Mouse (Mus musculus) C2C12 (cell line): Measurements from ENCODE around the gene Perp. TPM values are rescaled to one million over a fixed set of nuclear protein-coding genes. Genes with fewer than 3 reads are reported as not detected.

Source experiments
- H3K27me3 ChIP-seq: one replicate; pipeline ENCODE4 v1.6.1; 2011; ENCODE audit not compliant: control insufficient read depth, insufficient read depth, insufficient read length
- H3K36me3 ChIP-seq: one replicate; pipeline ENCODE4 v1.6.1; 2011; ENCODE audit not compliant: control insufficient read depth, insufficient read depth
- H3K4me3 ChIP-seq: one replicate; pipeline ENCODE4 v1.5.1; 2011; ENCODE audit warnings: mild to moderate bottlenecking, control low read depth; ENCODE audit not compliant: poor library complexity, insufficient read depth, severe bottlenecking
- H3K79me2 ChIP-seq: one replicate; pipeline ENCODE4 v1.6.1; 2011; ENCODE audit not compliant: control insufficient read depth, insufficient read depth
- H3K79me3 ChIP-seq: one replicate; pipeline ENCODE4 v1.6.1; 2011; ENCODE audit warnings: low read depth, control low read depth
- H3ac ChIP-seq: one replicate; pipeline ENCODE3; 2011; ENCODE audit warnings: low read depth; ENCODE audit not compliant: control insufficient read depth, insufficient read length
- CEBPB ChIP-seq: IDR thresholded peaks from one replicate; pipeline ENCODE4 v1.6.1; 2011; ENCODE audit warnings: low read depth, mild to moderate bottlenecking, control low read depth, moderate library complexity
- CTCF ChIP-seq: IDR thresholded peaks from one replicate; pipeline ENCODE4 v1.5.1; 2011; ENCODE audit not compliant: control insufficient read depth, insufficient read depth, insufficient read length
- FOSL1 ChIP-seq: IDR thresholded peaks from one replicate; pipeline ENCODE4 v1.8.0; 2011; ENCODE audit warnings: mild to moderate bottlenecking, low read length; ENCODE audit not compliant: poor library complexity, insufficient read depth, severe bottlenecking
- MAX ChIP-seq: IDR thresholded peaks from one replicate; pipeline ENCODE4 v1.6.1; 2011; ENCODE audit warnings: mild to moderate bottlenecking, control low read depth
- MYOD1 ChIP-seq: IDR thresholded peaks from one replicate; pipeline ENCODE4 v1.6.1; 2011; ENCODE audit warnings: low read depth; ENCODE audit not compliant: control insufficient read depth, insufficient read length
- MYOG ChIP-seq: IDR thresholded peaks from one replicate; pipeline ENCODE4 v1.6.1; 2011; ENCODE audit not compliant: control insufficient read depth, insufficient read length; ENCODE audit errors: extremely low read depth
- USF1 ChIP-seq: IDR thresholded peaks from one replicate; pipeline ENCODE4 v1.6.1; 2011; ENCODE audit warnings: low read depth, mild to moderate bottlenecking, control low read depth, moderate library complexity
- polyA plus RNA-seq: library from polyadenylated mRNA; unstranded; fragments of >200 nt; fragmentation: generic; extraction: Trizol; gene quantifications from one replicate; pipeline ENCODE4 v1.2.1, GENCODE M21; 2012; ENCODE audit warnings: missing spikeins

Perp gene
- polyA plus RNA-seq, 1 experiment = 0.02 TPM

DNA sequence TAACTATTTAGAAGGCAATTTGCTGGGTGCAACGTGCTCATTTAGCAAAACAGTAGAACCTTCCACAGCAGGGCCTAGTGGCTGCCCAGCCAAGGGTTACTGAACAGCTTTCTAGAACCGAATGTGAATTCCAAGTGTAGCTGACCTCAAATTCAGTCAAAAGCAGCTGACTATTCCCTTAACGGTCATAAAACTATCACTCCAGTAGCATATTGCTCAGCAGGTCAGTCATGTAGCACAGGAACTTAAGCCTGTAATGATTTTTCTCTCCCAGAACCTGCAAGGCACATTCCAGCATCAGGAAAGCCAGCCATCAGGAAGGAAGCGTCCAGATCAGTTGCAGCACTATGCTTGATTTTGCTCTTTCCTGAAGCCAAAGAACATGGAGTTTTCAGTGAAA, 14.5 kb upstream of the Perp start:
- no peak overlapping the region for H3K4me3 ChIP-seq
- H3K36me3 ChIP-seq = no peaks in the 10 kb centered on the region
- H3K27me3 ChIP-seq = no peaks in the 10 kb centered on the region
- no peaks in the 10 kb centered on the region for H3K79me3 ChIP-seq
- no peaks in the 10 kb centered on the region for H3K79me2 ChIP-seq
- H3ac ChIP-seq = no peak overlapping the region
- TF ChIP-seq FOSL1 (no peak), CEBPB (no peak), MAX (no peak), CTCF (no peak), USF1 (no peak), MYOD1 (no peak)

DNA sequence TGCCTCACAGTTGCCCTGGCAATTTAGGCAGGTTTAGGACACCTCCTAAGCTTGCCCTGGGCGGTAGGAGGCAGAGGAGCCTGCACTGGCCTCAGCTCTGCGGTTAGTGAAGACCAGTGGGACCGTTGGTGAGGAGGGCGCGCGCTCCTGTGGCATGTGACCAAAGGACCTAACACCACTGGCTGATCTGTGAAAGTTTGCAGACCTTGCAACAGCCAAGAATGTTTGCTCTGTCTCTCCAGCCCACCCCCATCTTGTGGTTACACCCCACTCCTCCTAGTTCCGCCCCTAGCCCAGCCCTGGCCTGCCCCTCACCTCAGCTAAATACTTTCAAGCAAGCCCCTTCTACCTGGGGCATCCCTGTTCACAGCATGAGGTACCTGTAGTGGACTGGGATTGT, 13.0 kb upstream of the Perp start:
- H3K4me3 ChIP-seq = no peak overlapping the region
- TF ChIP-seq FOSL1 = no peak
- no peak for TF ChIP-seq MYOD1
- TF ChIP-seq CEBPB = no peak
- TF ChIP-seq MYOG = no peak
- no peak for TF ChIP-seq USF1
- no peak for TF ChIP-seq MAX
- no peak for TF ChIP-seq CTCF
- no peaks in the 10 kb centered on the region for H3K79me2 ChIP-seq
- H3K36me3 ChIP-seq = no peaks in the 10 kb centered on the region
- H3K79me3 ChIP-seq = no peaks in the 10 kb centered on the region
- no peak overlapping the region for H3ac ChIP-seq
- H3K27me3 ChIP-seq = no peaks in the 10 kb centered on the region

DNA sequence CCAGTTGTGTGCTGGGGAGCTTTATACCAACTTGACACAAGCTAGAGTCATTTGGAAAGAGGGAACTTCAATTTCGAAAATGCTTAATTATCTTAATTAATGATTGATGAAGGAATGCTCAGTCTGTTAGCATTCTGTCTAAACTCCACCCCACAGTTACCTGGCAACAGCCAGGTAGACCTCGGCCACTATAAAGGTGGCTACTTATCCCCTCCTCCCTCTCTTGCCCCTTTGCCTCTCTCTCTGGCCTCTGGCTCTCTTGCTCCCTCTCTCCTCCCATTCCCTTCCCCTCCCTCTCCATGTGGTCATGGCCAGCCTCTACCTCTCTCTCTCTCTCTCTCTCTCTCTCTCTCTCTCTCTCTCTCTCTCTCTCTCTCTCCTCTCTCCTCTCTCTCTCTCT, 10.4 kb upstream of the Perp start:
- TF ChIP-seq FOSL1 (no peak), USF1 (no peak)
- Histone ChIP-seq H3K79me2 (no peaks in the 10 kb centered on the region), H3K27me3 (no peaks in the 10 kb centered on the region), H3ac (no peak overlapping the region), H3K36me3 (no peaks in the 10 kb centered on the region), H3K4me3 (no peak overlapping the region), H3K79me3 (no peaks in the 10 kb centered on the region)

DNA sequence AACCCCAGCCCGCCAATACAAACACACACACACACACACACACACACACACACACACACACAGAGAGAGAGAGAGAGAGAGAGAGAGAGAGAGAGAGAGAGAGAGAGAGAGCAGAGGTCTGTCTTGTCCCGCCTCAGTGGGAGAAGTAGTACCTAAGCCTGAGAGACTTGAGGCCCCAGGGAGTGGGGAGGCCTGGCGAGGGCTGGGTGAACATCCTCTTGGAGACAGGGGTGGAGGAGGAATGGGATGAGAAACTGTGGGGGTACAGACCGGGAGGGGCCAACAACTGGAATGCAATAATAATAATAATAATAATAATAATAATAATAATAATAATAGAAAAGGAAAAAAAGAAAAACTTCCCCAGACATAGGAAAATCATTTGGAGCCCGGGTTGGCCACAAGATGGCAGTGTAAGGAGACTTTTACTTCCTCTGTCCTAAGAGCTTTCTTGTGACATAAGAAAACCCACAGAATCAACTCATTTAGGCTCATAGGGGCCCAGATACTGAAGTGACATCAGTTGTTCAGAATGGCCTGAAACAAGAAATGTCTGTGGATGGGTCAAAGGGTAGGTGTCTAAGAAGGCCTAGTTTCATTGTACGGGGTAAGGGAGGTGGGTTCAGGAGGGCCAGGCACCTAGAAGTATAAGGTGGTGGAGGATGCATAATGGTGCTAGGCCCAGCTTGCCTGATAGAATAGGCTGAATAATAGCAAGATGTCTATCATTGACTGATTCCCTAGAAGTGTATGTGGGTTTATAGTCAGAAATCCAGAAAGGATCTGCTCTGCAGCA, 8.9 kb upstream of the Perp start:
- Histone ChIP-seq H3K36me3 (no peaks in the 10 kb centered on the region), H3ac (no peak overlapping the region), H3K79me2 (no peaks in the 10 kb centered on the region), H3K4me3 (no peak overlapping the region), H3K27me3 (no peaks in the 10 kb centered on the region), H3K79me3 (no peaks in the 10 kb centered on the region)
- TF ChIP-seq MAX (no peak), MYOG (no peak), FOSL1 (no peak), CEBPB (no peak), CTCF (no peak), MYOD1 (no peak), USF1 (no peak)

DNA sequence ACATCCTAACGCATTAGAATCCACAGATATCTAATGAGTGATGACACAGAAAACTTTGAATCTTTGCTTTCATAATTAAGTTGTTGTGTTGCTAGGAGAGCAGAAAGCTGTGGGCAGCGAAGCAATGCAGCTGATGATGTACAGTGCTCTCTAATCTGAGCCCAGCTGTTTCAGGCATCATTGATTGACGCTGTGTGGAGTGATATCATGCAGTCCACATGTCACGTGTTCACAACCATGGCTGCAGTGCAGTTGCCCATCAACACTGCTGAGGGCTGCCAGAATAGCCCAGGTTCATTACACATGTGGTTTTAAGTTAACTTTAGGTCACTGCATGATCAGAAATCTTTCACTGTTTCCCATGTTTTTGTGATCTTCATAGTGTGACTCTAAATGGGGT, 5.3 kb upstream of the Perp start:
- Histone ChIP-seq H3K79me2 (no peaks in the 10 kb centered on the region), H3K36me3 (no peaks in the 10 kb centered on the region), H3K79me3 (no peaks in the 10 kb centered on the region), H3K27me3 (peaks cover under 1% of the 10 kb centered on the region), H3K4me3 (no peak overlapping the region), H3ac (no peak overlapping the region)
- TF ChIP-seq MYOD1 (no peak), CEBPB (no peak), MYOG (no peak), FOSL1 (no peak), USF1 (no peak), MAX (no peak), CTCF (no peak)

DNA sequence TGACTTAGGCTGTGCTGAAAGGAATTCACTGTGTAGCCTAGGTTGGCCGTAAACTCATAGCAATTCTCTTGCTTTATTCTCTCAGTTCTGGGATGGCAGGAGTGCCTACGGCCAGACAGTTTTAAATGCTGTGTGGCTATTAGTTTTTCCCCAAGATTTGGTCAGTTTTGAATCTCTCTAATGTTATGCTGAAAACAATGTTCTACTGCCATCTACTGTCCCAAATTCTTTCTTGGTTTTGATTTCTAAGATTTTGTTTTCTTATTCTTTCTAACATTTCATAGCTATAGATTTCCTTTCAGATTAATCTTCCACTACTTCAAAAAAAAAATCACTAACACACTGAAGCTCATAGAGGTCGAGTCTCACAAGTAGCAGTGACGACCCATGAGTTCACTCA, 4.1 kb upstream of the Perp start:
- no peaks in the 10 kb centered on the region for H3K79me2 ChIP-seq
- no peak overlapping the region for H3ac ChIP-seq
- H3K36me3 ChIP-seq = no peaks in the 10 kb centered on the region
- peaks cover 8% of the 10 kb centered on the region for H3K27me3 ChIP-seq
- H3K4me3 ChIP-seq = no peak overlapping the region
- H3K79me3 ChIP-seq = no peaks in the 10 kb centered on the region
- TF ChIP-seq MYOG = no peak
